Mouse (Mus musculus): ENCODE measurements around the gene Gpkow.
"Not testable (repeated sequence)": the region's sequence is repeated elsewhere in the genome, so short reads cannot be mapped to it uniquely, and the experiment has no call there.

The Gpkow gene

DNA sequence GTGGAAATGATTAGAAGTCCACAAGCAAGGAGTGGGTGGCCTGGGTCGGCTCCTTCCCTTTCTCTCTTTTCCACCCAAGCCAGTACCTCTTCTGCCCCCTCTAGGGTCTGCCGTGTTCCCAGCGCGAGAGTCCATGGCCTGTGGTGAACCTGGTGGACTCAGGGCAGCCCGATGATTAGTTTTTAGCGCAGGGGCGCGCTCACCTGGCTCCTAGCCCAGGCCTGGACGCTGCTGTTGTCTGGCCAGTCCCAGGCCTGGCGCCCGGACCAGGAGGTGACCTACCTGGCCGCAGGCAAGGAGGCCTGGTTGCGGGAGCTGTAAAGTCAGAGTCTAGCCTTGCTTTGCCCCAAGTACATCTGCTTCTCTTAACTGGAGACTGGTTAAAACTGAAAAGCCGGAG lies 16.1 kb upstream of the Gpkow start, which contains the start of gene Magix:
Gene Magix, minus strand, starts transcription at position 388 of the 400 bp plus-strand sequence.
- DNase-seq (ENCODE audit: low read depth in 1 of 2, low spot score in 2 of 2): no peak

DNA sequence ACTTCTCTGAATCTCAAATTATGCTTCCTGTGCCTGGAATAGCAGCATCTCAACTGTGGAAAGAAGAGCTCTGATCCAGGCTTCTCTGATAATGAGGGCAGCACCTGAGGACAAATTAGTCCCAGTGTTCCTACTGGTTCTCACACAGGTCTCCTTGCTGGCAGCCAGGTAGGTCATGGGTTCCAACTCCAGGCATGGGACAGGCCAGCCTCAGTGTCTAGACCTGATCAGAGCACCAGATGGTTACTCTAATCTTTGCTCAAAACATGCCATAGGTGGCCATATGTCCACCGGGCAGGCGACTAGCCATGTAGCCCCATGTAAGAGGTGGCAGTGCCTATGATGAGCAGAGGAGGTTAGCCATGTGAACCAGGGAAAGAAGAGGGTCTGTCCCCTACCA lies 8.6 kb upstream of the Gpkow start:
- no peak for DNase-seq (ENCODE audit: low read depth in 1 of 2, low spot score in 2 of 2)

DNA sequence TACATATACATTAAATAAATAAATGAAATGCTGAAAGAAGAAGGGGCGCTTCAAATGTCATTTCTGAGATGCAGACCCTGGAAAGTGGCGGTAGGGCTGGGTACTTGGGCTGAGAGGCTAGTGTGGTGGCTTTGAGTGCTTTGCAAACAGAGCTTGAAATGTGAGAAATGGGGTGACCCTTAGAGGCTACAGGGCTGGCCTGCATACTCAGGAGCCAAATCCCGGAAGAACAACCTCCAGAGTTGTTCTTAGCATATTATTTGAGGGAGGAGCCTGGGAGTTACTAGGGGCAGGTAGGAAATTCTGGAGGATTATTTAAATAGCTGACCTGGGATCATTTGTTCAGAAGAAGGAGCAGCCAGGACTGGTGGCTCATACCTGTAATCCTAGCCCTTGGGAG lies 6.4 kb upstream of the Gpkow start:
- DNase-seq (ENCODE audit: low read depth in 1 of 2, low spot score in 2 of 2): no peak

DNA sequence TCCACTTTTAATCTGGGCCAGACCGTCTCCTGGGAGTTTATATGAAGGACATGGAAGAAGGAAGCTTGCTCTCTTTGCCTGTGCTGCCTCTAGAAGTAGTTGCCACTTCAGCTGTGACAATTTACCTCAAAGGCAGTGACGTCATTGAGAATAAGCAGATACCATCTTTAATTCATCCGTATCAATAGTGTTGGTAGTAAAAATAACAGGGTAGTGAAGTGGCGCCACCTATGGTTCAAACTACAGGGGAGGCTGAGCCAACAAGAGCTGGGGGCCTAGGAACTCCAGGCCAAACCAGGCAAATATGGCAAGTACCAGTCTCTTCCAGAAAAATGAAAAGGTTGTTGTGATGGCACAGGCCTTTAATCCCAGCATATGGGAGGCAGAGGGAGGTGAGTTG lies 4.1 kb upstream of the Gpkow start:
- no peak for DNase-seq (ENCODE audit: low read depth in 1 of 2, low spot score in 2 of 2)

DNA sequence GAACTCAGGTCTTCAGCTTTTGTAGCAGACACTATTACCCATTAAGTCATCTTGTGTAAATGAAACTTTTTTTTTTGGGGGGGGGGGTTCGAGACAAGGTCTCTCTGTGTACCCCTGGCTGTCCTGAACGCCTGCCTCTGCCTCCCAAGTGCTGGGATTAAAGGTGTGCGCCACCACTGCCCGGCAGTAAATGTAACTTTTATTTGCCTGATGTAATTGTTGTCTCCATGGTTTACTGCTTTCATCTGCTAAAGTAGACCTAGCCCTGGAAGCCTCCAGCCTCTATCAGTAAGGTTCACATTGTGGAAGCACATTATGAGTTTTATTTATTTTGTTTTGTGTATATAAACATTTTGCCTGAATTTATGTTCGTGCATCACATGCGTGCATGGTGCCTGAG lies 411 bp upstream of the Gpkow start:
- DNase-seq (ENCODE audit: low read depth in 1 of 2, low spot score in 2 of 2): no peak

DNA sequence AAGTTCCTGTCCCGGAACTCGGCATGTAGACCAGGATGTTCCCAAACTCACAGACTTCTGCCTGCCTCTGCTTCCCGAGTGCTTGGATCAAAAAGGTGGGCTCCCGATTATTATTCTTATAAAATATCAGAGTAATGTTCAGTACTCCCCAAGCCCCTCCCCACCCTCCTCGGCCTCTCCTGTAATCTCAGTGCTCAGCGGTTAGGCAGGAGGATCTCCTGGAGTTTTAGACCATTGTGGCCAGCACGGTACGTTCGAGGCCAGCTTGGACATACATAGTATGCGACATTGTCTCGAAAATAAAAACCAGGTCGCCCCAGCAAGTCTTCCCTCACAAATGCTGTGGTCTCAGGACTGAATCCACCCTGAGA lies 16.8 kb downstream of the Gpkow start:
- not testable (repeated sequence) for DNase-seq (ENCODE audit: low read depth in 1 of 2, low spot score in 2 of 2)

DNA sequence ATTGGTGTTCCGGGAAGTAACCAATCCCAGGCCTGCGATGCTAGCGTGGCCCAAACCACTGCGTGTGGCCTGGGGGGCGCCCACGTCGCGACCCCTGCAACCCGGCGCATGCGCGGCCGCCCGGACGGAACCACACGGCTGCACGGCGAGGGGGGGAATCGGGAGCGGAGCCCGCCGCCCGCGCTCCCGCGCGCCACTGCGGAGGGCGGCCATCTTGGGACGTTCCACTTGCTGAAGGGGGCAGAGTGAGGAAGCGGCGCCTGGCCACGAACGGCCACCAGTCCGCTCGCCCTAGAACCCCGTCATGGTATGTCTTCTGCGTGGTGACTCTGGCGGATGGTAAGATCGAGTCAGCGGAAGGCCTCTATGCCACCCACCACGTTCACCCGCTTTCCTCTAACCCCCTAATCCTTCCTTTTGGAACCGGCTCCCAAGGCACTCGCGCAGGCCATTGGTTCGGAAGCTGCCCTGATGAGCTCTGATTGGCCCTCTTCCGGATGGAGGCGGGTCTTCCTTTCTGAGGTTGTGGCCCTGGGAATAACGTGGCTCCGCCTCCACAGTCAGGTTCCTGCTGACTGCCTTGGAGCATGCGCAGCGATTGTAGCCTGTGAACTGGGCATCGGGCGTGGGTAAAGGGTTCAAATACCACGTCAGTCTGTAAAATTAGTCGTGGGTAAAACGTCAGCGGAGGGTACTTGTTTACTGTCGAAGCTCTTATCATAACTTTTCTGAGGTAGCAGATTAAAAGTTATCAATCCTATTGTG lies 17.4 kb downstream of the Gpkow start, which contains the start of gene Wdr45:
Gene Wdr45, plus strand, starts transcription at position 199 of the 765 bp plus-strand sequence.
- peak; percentile 78 to 81 for DNase-seq (ENCODE audit: low read depth in 1 of 2, low spot score in 2 of 2)

DNA sequence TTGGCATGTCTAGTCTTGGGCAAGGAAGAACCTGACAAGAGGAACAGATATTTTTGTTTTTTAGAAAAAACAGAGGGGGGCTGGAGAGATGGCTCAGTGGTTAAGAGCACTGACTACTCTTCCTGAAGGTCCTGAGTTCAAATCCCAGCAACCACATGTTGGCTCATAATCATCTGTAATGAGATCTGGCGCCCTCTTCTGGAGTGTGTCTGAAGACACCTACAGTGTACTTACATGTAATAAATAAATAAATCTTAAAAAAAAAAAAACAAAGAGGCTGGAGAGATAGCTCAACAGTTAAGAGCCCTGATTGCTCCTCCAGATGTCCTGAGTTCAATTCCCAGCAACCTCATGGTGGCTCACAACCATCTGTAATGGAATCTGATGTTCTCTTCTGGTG lies 19.1 kb downstream of the Gpkow start:
- DNase-seq (ENCODE audit: low read depth in 1 of 2, low spot score in 2 of 2): not testable (repeated sequence)

DNA sequence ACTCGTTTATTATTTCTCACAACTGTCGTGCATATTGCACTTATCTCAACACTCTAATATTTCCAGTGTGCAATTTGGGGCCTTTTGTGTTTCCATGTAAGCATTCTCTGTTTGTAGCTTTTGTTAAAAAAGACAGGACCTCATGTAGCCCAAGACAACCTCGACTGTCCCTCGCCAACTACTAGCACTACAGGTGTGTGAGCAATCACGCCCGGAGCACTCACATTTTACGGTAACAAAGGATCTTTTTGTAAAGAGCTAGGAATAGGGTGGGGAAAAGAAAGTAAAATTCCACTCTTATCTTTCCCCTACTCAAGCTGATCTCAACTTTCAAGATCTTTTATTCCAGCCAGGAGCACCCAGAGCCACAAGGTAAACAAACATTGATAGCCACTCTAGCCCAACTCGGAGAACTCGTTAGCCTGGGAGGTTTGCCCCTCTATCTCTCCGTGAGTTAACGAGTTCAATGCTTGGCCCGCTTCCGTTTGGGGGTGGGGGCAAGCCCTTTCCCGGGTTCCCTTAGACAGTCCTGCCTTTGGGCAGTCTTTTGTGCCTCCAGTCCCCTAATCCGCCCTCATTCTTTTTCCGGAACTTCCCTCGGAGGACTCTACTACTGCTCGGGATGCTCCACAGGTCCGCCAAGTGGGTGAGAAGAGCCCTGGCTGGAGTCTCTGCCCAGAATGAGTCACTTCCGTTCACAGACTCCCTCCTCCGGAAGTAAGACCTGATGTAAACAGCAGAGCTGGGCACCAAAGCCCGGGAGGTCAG lies 24.8 kb downstream of the Gpkow start, which contains the start of gene Gm45208:
Gene Gm45208, plus strand, starts transcription at position 732 of the 768 bp plus-strand sequence.
- peak; percentile 40 to 48 for DNase-seq (ENCODE audit: low read depth in 1 of 2, low spot score in 2 of 2)

DNA sequence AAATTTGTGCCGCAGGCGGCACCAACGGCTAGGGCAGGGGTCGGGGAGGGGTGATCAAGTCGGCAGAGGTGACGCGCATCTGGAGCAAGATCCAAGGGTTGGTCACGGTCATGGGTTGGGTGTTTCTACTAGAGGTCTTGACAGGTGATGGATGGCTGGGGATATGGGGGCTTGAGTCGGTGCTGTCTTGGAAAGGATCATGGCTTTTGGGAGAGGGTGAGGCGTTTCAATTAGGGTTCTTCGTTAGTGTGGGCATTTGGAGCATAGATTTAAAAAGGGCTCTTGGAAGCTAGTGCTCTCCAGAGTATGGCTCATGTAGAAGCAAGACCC lies 25.3 kb downstream of the Gpkow start:
- no peak for DNase-seq (ENCODE audit: low read depth in 1 of 2, low spot score in 2 of 2)

DNA sequence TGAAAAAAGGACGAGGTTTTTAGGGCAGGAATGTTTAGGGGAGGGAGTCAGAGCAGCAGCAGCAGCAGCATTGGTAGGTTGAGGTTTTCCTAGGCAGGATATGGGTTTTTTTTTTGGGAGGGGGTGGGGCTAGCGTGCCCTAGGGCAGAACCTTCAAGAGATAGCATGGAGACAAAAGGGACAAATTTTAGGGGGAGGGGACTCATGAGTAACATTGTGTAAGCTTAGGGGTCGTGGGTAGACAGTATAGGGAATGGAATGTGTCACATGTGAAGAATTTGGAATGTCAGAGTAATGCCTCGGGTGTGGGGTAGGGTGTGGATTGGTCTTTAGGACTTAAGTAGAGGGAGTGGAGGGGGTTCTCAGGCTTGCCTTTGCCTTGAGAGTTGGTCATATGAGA lies 25.8 kb downstream of the Gpkow start:
- no peak for DNase-seq (ENCODE audit: low read depth in 1 of 2, low spot score in 2 of 2)

DNA sequence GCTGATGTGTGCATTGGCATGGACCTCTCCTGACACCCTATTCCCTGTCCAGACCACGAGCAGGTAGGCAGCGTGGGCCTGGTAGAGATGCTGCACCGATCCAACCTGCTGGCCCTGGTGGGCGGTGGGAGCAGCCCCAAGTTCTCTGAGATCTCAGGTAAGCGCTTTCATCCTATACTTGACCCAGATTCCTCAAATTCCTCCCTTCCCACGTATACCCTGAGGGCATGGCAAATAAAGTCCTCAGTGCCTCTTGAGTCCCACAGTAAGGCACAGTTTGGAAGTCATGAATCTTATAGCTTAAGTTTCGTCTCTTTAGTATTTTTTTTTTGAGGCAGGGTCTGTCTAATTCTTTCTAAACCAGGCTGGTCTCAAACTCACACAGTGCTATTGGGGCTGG lies 27.2 kb downstream of the Gpkow start:
- no peak for DNase-seq (ENCODE audit: low read depth in 1 of 2, low spot score in 2 of 2)

DNA sequence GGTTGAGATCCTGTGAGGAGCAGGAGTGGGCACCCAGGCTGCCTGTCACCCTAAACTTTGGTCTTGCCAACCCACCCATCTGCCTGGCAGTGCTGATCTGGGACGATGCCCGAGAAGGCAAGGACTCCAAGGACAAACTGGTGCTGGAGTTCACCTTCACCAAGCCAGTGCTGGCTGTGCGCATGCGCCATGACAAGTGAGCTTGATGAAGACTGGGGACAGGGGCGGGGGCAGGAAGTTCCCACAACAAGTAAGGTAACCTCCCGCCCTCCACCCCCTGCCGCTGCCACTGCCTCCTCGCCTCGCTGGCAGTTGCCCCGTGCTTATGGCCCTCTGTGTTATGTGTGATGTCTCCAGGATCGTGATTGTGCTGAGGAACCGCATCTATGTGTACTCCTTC lies 28.9 kb downstream of the Gpkow start:
- no peak for DNase-seq (ENCODE audit: low read depth in 1 of 2, low spot score in 2 of 2)

DNA sequence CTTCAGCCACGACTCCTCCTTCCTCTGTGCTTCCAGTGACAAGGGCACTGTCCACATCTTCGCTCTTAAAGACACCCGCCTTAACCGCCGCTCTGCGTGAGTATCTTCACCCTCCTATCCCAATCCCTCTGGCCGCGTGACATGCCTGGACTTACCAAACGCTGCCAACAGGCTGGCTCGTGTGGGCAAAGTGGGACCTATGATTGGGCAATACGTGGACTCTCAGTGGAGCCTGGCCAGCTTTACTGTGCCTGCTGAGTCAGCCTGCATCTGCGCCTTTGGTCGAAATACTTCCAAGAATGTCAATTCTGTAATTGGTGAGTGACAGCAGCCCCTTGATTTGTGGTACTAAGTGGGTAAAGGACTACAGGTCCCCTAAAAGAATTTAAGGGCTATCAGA lies 30.2 kb downstream of the Gpkow start:
- no peak for DNase-seq (ENCODE audit: low read depth in 1 of 2, low spot score in 2 of 2)

DNA sequence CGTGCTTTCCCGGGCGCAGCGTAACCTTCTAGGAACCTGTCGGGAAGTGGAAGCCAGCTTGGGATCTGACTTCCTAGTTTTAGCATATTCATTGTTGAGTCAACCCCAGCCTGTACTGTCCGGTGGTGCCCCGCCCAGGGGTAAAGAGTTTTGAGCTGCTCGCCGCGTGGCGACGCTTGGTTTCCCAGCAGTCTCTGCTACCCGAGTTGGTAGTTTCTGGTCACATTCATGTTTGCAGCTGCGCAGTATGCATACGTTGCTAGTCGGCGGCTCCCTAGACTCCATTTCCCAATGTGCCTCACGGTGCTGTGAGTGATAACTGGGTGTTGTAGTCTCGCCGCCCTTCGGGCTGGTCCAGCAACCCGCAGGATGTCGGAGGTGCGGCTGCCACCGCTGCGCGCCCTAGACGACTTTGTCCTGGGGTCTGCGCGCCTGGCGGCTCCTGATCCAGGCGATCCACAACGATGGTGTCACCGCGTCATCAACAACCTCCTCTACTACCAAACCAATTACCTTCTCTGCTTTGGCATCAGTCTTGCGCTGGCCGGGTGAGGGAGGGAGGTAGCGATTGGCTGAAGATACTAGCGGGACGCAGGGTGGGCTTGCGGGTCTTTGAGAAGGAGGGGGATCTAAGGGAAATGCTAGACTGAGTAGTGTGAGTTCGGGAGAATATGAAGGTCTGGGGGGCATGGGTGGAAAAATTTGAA lies 31.4 kb downstream of the Gpkow start, which contains the start of gene Praf2:
Gene Praf2, plus strand, starts transcription at position 225 of the 707 bp plus-strand sequence.
- DNase-seq (ENCODE audit: low read depth in 1 of 2, low spot score in 2 of 2): peak; percentile 36 to 39

DNA sequence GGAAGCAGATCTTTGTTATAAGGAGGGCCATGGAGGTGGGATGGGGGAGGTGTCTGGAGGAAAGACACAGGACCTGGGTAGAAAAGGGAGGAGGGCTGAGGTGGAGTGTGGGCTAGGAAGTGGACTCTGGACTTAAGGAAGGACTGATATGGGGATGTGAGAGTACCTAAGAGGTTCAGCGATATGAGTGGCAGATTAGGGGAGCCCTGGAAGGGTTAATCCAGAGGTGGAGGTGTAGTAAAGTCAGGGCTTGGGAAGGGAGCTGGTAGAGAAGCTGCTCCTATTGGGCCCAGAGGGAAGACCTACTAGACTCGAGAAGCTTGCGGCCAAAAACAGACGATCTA lies 32.0 kb downstream of the Gpkow start:
- DNase-seq (ENCODE audit: low read depth in 1 of 2, low spot score in 2 of 2): no peak

DNA sequence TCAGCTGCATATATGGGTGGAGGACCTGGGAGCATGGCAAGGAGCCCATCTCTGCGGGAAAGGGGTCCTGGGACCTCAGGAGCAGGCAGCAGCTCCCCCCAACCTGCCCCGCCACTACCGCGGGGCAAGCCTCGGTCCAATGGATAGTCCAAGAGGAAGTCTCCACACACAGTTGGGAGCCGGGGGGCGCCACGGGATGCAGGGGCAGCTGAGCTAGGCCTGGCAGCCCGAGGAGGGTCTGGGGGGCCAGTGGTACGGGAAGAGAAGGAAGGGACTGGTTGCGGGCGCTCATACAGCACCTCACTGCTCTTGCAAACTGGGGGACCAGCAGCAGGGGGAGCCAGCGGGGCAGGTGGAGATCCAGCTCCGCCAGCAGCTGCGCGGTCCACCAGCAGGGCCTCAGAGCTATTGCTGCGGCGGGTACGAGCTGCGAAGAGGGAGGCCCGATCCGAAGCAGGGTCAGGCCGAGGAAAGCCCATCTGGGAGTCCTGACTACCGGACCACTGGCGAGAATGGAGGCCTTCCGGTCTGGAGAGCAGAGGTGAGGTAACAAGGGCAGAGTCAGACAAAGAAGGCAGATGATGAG lies 36.7 kb downstream of the Gpkow start:
- peak; percentile 31 to 47 for DNase-seq (ENCODE audit: low read depth in 1 of 2, low spot score in 2 of 2)

DNA sequence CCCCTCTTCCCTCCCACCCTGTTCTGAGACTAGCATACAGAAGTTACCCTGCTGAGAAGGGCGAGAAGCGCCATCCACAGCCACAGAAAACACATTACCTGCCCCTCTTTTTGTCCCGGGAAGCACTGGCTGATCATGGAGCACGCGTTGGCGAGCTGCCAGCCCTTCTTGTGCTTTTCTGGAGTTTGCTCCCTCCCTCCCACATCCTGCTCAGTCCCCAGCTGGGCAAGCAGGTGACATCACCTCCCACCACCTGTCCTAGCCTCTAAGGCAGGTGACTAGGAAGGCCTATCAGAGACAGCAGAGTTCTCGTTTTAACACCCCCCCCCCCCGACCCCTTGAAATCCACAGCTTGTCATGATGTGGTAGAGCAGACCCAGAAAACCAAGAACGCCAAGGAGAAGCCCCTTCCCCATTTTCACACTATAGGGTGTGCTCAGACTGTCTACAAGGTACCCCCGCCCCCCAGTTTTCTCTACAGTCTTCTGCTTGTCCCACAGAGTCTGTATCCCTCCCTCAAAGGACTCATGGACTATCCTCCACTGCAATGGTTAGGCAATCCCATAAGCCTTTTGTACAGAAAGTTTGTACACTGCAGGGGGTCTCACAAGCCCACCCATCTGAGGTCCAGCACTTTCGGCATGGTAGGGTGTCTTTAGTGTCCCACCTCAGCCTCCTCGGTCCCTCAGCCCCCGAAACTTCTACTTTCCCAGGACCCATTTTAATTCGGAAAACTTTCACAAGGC lies 42.6 kb downstream of the Gpkow start:
- DNase-seq (ENCODE audit: low read depth in 1 of 2, low spot score in 2 of 2): no peak

DNA sequence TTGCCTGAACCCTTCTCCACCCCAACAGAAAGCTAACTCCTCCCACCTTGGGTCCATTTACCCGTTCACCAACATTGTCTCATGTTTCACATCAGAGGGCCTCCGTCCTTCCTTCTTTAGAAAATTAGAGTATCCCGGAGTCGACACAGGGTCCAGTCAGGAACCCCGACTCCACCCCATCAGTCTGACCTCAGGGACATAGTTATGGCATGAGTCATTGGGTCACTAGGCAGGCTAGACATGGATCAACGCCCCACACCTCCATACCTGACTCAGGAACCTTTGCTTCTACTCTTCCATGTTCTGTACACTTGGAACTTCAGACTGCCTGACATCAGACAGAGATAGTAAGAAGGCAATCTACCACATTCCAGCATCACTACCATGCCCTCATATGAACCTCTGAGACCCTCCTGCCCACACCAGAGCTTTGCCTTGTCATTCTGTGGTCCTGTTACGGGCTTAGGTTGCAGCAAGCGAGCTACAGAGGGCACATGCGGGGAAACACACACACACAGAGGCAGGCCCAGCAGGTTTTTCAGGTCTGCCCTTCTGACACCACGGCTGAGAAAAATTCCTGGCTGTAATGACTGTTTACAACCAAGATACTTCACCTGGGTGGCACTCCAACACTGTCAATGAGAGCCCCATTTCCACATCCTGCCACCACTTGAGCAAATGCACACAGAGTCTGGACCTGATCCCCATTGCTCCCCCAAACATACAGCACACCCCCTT lies 43.3 kb downstream of the Gpkow start:
- no peak for DNase-seq (ENCODE audit: low read depth in 1 of 2, low spot score in 2 of 2)

DNA sequence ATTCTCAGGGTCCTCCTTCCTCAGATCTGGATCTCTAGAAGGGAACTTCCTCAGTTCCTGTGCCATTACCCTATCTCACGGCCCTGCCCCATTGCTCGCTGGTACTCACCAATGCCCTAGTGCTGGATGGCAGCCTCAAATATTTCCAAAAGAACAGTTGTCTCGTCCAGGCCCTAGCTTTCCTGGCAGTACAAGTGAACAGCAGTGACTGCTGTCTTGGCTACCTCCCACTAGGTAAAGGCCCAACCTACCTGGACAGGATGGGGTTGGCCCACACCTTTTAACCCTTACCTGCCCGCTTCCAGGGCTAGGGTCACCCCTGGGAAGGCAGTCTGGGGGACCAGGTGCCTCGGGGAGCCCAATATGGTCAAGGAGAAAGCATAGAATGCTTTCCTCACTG lies 44.2 kb downstream of the Gpkow start:
- no peak for DNase-seq (ENCODE audit: low read depth in 1 of 2, low spot score in 2 of 2)
